Comparison of ENCODE assay signal across 8 mouse cellular contexts in genomic region chr15:103339961-103340337, GRCm38 (mm10). TPM values are rescaled to one million over a fixed set of nuclear protein-coding genes. Genes with fewer than 3 reads are reported as not detected.
A peak's percentile ranks its signal among the peaks of the same experiment; 100 is the strongest.
DNase-seq lines count a peak whose midpoint lies in the region; ATAC-seq and TF ChIP-seq lines count a peak whose summit lies in the region.

Gene Zfp385a, minus strand, starts transcription at chr15:103340093.

- H3K9ac ChIP-seq in kidney, embryonic 14.5 days (ENCODE audit: low read depth, low read length) = peak within 1 kb of the TSS; percentile 42
- H3K9ac ChIP-seq in limb, embryonic 15.5 days = peak within 1 kb of the TSS; percentile 28; the same call in 1 of the 2 replicates
- H3K9ac ChIP-seq in neural tube, embryonic 12.5 days = peak within 1 kb of the TSS; percentile 56

- no peak within 1 kb of the TSS for H3K27ac ChIP-seq in kidney, embryonic 14.5 days (ENCODE audit: low read depth, low read length)
- peak within 1 kb of the TSS; percentile 17; the same call in 1 of the 2 replicates for H3K27ac ChIP-seq in limb, embryonic 15.5 days
- H3K27ac ChIP-seq in neural tube, embryonic 12.5 days = no peak within 1 kb of the TSS

- TF ChIP-seq POLR2A in lung, adult 2 months (IDR thresholded peaks at IDR 0.05; ENCODE audit: borderline replicate concordance, extremely low read depth, low read depth, low read length) = no peak

- H3K4me2 ChIP-seq in kidney, embryonic 14.5 days (replicated peaks; ENCODE audit: low read depth, low read length) = peak within 1 kb of the TSS; percentile 92
- H3K4me2 ChIP-seq in limb, embryonic 15.5 days = peak within 1 kb of the TSS; percentile 92
- H3K4me2 ChIP-seq in neural tube, embryonic 12.5 days (replicated peaks) = peak within 1 kb of the TSS; percentile 88

- peaks cover 23% of the 10 kb centered on the region for H3K27me3 ChIP-seq in kidney, embryonic 14.5 days (ENCODE audit: control insufficient read depth, insufficient read depth, low read length)
- peaks cover 38% of the 10 kb centered on the region for H3K27me3 ChIP-seq in limb, embryonic 15.5 days
- peaks cover 31% of the 10 kb centered on the region for H3K27me3 ChIP-seq in neural tube, embryonic 12.5 days (replicated peaks)

- 0 out of 2 replicates have a peak, but pooled peaks cover 2% of the 10 kb centered on the region for H3K4me1 ChIP-seq in lung, adult 2 months (ENCODE audit: control insufficient read depth, insufficient read depth, low read length)
- peaks cover 9% of the 10 kb centered on the region for H3K4me1 ChIP-seq in kidney, embryonic 14.5 days (ENCODE audit: control insufficient read depth, insufficient read depth, low read length)
- H3K4me1 ChIP-seq in limb, embryonic 15.5 days = peaks cover 36% of the 10 kb centered on the region
- H3K4me1 ChIP-seq in neural tube, embryonic 12.5 days = peaks cover 23% of the 10 kb centered on the region

- no peak for TF ChIP-seq CTCF in lung, adult 2 months (IDR thresholded peaks at IDR 0.05; ENCODE audit: insufficient read depth, low read length)

- peak; percentile 40 for ATAC-seq in kidney, embryonic 14.5 days (ENCODE audit: low FRiP score, low TSS enrichment)
- no peak for ATAC-seq in limb, embryonic 15.5 days (ENCODE audit: insufficient number of reproducible peaks, low FRiP score, low TSS enrichment, low read depth)
- ATAC-seq in neural tube, embryonic 12.5 days (ENCODE audit: low FRiP score, low read depth) = peak; percentile 41; the same call in 1 of the 2 replicates

- peak; percentile 43 for DNase-seq in lung, adult 2 months
- no peak for DNase-seq in lung, adult 18-20 months
- peak; percentile 89 for DNase-seq in brain, adult 2 months (ENCODE audit: low read depth, low spot score)
- DNase-seq in gonadal fat pad, adult 2 months (ENCODE audit: low read depth) = no peak
- peak; percentile 31 for DNase-seq in testis, postnatal 14 days (ENCODE audit: low spot score)

- H3K4me3 ChIP-seq in lung, adult 2 months (replicated peaks; ENCODE audit: extremely low read depth, low read depth, low read length) = peak within 1 kb of the TSS; percentile 56
- H3K4me3 ChIP-seq in kidney, embryonic 14.5 days (ENCODE audit: low read length) = peak within 1 kb of the TSS; percentile 64
- H3K4me3 ChIP-seq in limb, embryonic 15.5 days = peak within 1 kb of the TSS; percentile 56
- peak within 1 kb of the TSS; percentile 52 for H3K4me3 ChIP-seq in neural tube, embryonic 12.5 days

- peaks cover 8% of the 10 kb centered on the region for H3K36me3 ChIP-seq in kidney, embryonic 14.5 days (ENCODE audit: control insufficient read depth, insufficient read depth, low read length)
- H3K36me3 ChIP-seq in limb, embryonic 15.5 days = peaks cover 15% of the 10 kb centered on the region
- peaks cover 2% of the 10 kb centered on the region; the same call in 1 of the 2 replicates for H3K36me3 ChIP-seq in neural tube, embryonic 12.5 days

- H3K9me3 ChIP-seq in kidney, embryonic 14.5 days (ENCODE audit: control insufficient read depth, low read length) = no peaks in the 10 kb centered on the region
- H3K9me3 ChIP-seq in limb, embryonic 15.5 days = no peaks in the 10 kb centered on the region
- H3K9me3 ChIP-seq in neural tube, embryonic 12.5 days = no peaks in the 10 kb centered on the region

- 2% methylated on average over 26 of the region's 26 CpGs for WGBS in lung, adult 2 months
- WGBS in kidney, embryonic 14.5 days = under 1% methylated on average over 25 of the region's 26 CpGs
- WGBS in limb, embryonic 15.5 days = 1% methylated on average over 26 of the region's 26 CpGs
- 1% methylated on average over 26 of the region's 26 CpGs for WGBS in neural tube, embryonic 12.5 days

RNA-seq across cellular contexts. Expression of gene Zfp385a, which starts in this region (rescaled TPM):
- 9.9 and 11.7 TPM in 2 replicates for polyA plus RNA-seq in lung, adult 2 months (2012; rRNA removed)
- 17.8 and 23.7 TPM in 2 replicates for polyA plus RNA-seq in gonadal fat pad, adult 2 months (2012; rRNA removed)
- 12.3 and 18.2 TPM in 2 replicates for polyA plus RNA-seq in kidney, embryonic 14.5 days (2014; fragmentation: Nextera tagmentation; extraction: Ambion mirVana)
- 17.1 and 19.4 TPM in 2 replicates for polyA plus RNA-seq in limb, embryonic 15.5 days (2015; fragmentation: Nextera tagmentation; extraction: Ambion mirVana)
- 20.2 and 20.9 TPM in 2 replicates for polyA plus RNA-seq in neural tube, embryonic 12.5 days (2016; fragmentation: Nextera tagmentation; extraction: Ambion mirVana)

Comparison
In these comparisons a context has a peak if more than half of its experiments do, and no peak if none do; other contexts are left out.
1. DNase-seq: peak in lung, adult 2 months (single experiment), brain, adult 2 months (single experiment) and testis, postnatal 14 days (single experiment); none in lung, adult 18-20 months (0 of 2) and gonadal fat pad, adult 2 months (single experiment).
2. Peak in every context shown above with its lines, with median percentiles within 50 percentile points of each other: H3K4me3 ChIP-seq, H3K4me2 ChIP-seq and H3K9ac ChIP-seq.